Mouse (Mus musculus) lung, embryonic 16.5 days (tissue): ENCODE results near the gene Abhd17b. TPM values are rescaled to one million over a fixed set of nuclear protein-coding genes. Genes with fewer than 3 reads are reported as not detected.
A peak's percentile ranks its signal among the peaks of the same experiment; 100 is the strongest.

Experiments used
- ATAC-seq: fragments of 200-750 bp; cut with Nextera tagmentation; 2 replicates; pipeline ENCODE4 v1.8.0; 2017; ENCODE audit warnings: low read depth, mild to moderate bottlenecking, moderate library complexity
- H3K27ac ChIP-seq: fragments of 300-500 bp; sonication (generic); 2 replicates; pipeline ENCODE4 v1.5.1; 2014; ENCODE audit warnings: mild to moderate bottlenecking, control low read depth, low read length
- H3K27me3 ChIP-seq: fragments of 300-500 bp; sonication (generic); 2 replicates; pipeline ENCODE4 v1.6.1; 2014; ENCODE audit warnings: low read depth, low read length, mixed read lengths; ENCODE audit not compliant: control insufficient read depth, insufficient read depth
- H3K36me3 ChIP-seq: fragments of 300-500 bp; sonication (generic); 2 replicates; pipeline ENCODE4 v1.6.1; 2014; ENCODE audit warnings: low read length; ENCODE audit not compliant: control insufficient read depth, insufficient read depth
- H3K4me1 ChIP-seq: fragments of 300-500 bp; sonication (generic); replicated peaks from 2 replicates; pipeline ENCODE4 v1.6.1; 2014; ENCODE audit warnings: low read length, mixed read lengths; ENCODE audit not compliant: control insufficient read depth, insufficient read depth
- H3K4me2 ChIP-seq: fragments of 300-500 bp; sonication (generic); 2 replicates; pipeline ENCODE4 v1.6.1; 2014; ENCODE audit warnings: low read depth, low read length, control low read depth
- H3K4me3 ChIP-seq: fragments of 300-500 bp; sonication (generic); 2 replicates; pipeline ENCODE4 v1.5.1; 2014; ENCODE audit warnings: mild to moderate bottlenecking, low read length, control low read depth
- H3K9ac ChIP-seq: fragments of 300-500 bp; sonication (generic); 2 replicates; pipeline ENCODE4 v1.6.1; 2014; ENCODE audit warnings: low read length, control low read depth
- H3K9me3 ChIP-seq: fragments of 300-500 bp; sonication (generic); 2 replicates; pipeline ENCODE4 v1.6.1; 2016; ENCODE audit warnings: low read length; ENCODE audit not compliant: control insufficient read depth
- WGBS: fragments of 180-500 bp; shearing (Covaris S2); extraction: QIAGEN DNeasy Blood & Tissue Kit; methylation state at CpG from one replicate; pipeline ENCODE4 v1.1.7; 2014; 5-methylcytosine and 5-hydroxymethylcytosine counted together
- polyA plus RNA-seq: library from polyadenylated mRNA; unstranded; fragments of >200 nt; fragmentation: Nextera tagmentation; extraction: Ambion mirVana; gene quantifications from 2 replicates; pipeline ENCODE4 v1.2.1, GENCODE M21; 2015

Abhd17b gene
- polyA plus RNA-seq, result 29.2 and 36.1 TPM in 2 replicates

DNA sequence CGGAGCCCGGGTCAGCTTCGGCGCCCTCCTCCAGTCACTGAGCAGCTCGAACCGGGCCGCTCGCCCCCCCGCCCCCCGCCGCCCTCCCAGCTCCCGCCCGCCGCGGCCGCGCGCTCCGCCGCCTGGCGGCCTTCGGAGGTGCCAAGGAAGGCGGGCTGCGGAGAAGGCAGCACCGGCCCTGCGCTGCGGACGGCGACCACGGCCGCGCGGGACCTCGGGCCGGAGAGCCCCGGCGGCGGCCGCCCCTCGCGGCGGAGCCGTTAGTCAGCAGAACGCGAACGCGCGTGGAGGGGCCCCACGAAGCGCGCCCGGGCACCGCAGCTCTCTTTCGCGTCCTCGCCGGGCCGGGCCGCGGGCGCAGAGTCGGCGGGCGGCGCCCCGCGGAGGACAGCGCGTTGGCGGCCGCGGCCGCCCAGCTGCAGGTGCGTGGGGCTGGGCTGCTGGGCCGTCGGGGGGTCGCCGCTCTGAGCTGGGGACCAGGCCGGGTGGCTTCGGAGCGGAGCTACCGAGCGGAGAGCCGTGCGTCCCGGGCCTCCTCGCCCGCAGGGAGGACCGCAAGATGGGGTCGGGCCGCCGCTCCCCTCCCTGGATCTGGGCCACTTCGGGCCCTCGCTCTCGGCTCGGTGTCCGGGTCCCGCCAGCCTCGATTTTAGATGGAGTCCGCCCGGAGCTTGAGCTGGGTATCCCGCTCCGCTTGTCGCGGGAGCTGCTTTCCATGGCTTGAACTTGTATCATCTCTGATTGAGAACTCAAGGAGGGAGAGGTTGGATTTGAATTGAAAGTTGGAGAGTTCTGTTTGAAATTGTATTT is at the start of gene Abhd17b:
Gene Abhd17b (plus strand): TSS at position 14 of the 810 bp plus-strand sequence.
- H3K4me2 ChIP-seq, result peak within 1 kb of the TSS; percentile 84
- H3K9me3 ChIP-seq, result no peaks in the 10 kb centered on the region
- peak within 1 kb of the TSS; percentile 98 for H3K27ac ChIP-seq
- WGBS, result under 1% methylated on average over 49 of the region's 105 CpGs
- peaks cover 24% of the 10 kb centered on the region for H3K4me1 ChIP-seq
- peak; percentile 43 for ATAC-seq
- no peaks in the 10 kb centered on the region for H3K36me3 ChIP-seq
- H3K27me3 ChIP-seq, result no peaks in the 10 kb centered on the region
- H3K4me3 ChIP-seq, result peak within 1 kb of the TSS; percentile 97
- peak within 1 kb of the TSS; percentile 93 for H3K9ac ChIP-seq

- ATAC-seq, result 0 out of 2 replicates have a peak, but pooled peaks have one; percentile 23
- peak overlapping the region; percentile 6 for H3K27ac ChIP-seq
- 32% methylated on average over 3 of the region's 3 CpGs for WGBS
These were observed 49.1 kb upstream of the Abhd17b start for GRCm38 (mm10) chr19:21603836-21604235.

DNA sequence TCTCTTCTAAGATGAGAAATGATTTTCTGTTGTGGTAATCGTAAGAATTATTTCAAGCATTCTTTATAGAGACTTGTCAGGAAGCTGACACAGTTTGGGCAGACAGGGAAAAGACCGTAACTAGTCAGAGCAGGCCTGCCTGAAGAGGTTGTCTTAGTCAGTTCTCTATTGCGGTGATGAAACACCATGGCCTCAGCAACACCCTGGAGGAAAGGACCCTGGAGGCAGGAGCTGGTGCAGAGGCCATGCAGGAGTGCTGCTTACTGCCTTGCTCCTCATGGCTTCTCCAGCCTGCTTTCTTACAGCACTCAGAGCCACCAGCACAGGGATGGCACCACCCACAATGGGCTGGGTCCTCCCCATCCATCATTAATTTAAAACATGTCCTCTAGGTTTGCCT is 47.7 kb upstream of the Abhd17b start:
- H3K36me3 ChIP-seq, result no peaks in the 10 kb centered on the region
- H3K9me3 ChIP-seq, result no peaks in the 10 kb centered on the region
- no peaks in the 10 kb centered on the region for H3K27me3 ChIP-seq
- 85% methylated on average over 3 of the region's 3 CpGs for WGBS
- H3K4me2 ChIP-seq, result no peak overlapping the region
- H3K27ac ChIP-seq, result no peak overlapping the region
- no peak overlapping the region for H3K9ac ChIP-seq
- H3K4me3 ChIP-seq, result no peak overlapping the region
- peaks cover 14% of the 10 kb centered on the region for H3K4me1 ChIP-seq
- no peak for ATAC-seq

More at GRCm38 (mm10) chr19:21603836-21604235, 49.1 kb upstream of the Abhd17b start:
- Histone ChIP-seq H3K9me3 (no peaks in the 10 kb centered on the region), H3K27me3 (no peaks in the 10 kb centered on the region), H3K9ac (no peak overlapping the region), H3K4me1 (peaks cover 25% of the 10 kb centered on the region), H3K36me3 (no peaks in the 10 kb centered on the region), H3K4me3 (no peak overlapping the region), H3K4me2 (no peak overlapping the region)

DNA sequence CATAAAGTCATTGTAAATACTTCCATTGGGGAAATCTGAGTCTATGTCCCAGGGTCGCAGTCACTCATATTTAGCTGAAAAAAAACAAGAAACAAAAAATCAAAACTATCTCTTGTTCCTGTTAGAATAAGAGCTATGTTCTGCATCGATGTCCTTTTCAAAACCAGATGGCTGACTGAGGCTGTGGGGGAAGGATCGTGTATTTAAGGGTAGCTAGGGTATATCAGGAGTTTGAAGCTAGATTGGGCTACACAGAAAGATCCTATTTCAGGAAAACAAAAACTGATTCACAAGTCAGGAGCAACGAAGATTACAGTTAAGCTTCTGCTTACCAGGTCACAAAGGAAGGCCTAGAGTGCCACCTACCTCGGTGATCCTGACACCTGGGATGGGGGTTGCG is 42.7 kb upstream of the Abhd17b start:
- Histone ChIP-seq H3K4me2 (no peak overlapping the region), H3K4me3 (no peak overlapping the region)

DNA sequence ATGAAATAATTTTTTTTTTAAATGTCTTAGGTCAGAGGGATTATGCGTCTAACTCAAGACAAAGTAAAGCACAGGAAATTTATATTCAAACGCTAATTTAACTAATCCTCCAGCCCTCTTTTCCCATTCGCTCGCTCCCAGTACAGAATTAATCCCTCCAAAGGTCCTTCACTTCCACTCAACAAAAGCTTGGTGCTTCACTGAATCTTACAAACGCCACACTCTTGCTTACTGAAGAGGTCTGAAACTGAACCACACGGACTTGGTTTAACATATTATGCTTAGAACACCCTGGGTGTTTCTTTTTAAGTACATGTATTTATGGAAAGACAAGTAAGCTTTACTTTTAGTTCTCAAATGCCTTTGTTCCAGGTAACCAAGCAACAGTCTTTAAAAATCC is 41.7 kb upstream of the Abhd17b start:
- Histone ChIP-seq H3K4me3 (no peak overlapping the region), H3K27ac (no peak overlapping the region), H3K36me3 (no peaks in the 10 kb centered on the region), H3K4me2 (no peak overlapping the region), H3K27me3 (no peaks in the 10 kb centered on the region), H3K9ac (no peak overlapping the region), H3K9me3 (no peaks in the 10 kb centered on the region), H3K4me1 (no peaks in the 10 kb centered on the region)
- 58% methylated on average over 6 of the region's 6 CpGs for WGBS
- ATAC-seq, result no peak

More for the DNA sequence above, 42.7 kb upstream of the Abhd17b start:
- no peak overlapping the region for H3K9ac ChIP-seq
- no peaks in the 10 kb centered on the region for H3K4me1 ChIP-seq
- H3K27ac ChIP-seq, result no peak overlapping the region
- no peaks in the 10 kb centered on the region for H3K9me3 ChIP-seq
- 80% methylated on average over 6 of the region's 6 CpGs for WGBS
- H3K27me3 ChIP-seq, result no peaks in the 10 kb centered on the region
- ATAC-seq, result no peak
- H3K36me3 ChIP-seq, result no peaks in the 10 kb centered on the region

GRCm38 (mm10) chr19:21611725-21612575 is 41.0 kb upstream of the Abhd17b start:
- Histone ChIP-seq H3K4me2 (no peak overlapping the region), H3K4me3 (no peak overlapping the region), H3K9me3 (no peaks in the 10 kb centered on the region), H3K27ac (no peak overlapping the region), H3K9ac (no peak overlapping the region), H3K4me1 (no peaks in the 10 kb centered on the region), H3K27me3 (no peaks in the 10 kb centered on the region), H3K36me3 (no peaks in the 10 kb centered on the region)
- no peak for ATAC-seq
- WGBS, result 88% methylated on average over 9 of the region's 9 CpGs

DNA sequence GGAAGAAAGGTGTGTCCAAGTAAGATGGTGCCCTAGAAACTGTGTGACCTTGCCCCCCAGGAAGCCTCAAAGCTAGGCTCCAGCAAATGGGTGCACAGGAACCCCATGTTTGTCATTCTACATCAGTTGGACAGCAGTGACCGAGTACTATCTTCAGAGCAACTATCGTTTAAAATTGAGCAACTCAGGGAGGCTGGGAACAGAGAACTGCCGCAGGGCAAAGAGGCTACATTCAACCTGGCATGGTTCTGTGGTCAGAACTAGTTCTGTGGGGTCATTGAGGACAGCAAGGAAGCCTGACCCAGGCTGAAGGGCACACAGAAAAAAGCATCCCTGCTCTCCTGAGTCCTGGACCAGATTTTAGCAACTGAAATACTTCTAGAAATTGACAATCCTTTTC is 37.2 kb upstream of the Abhd17b start:
- 81% methylated on average over 3 of the region's 3 CpGs for whole genome bisulfite sequencing
- H3K4me2 ChIP-seq, result no peak overlapping the region

GRCm38 (mm10) chr19:21623410-21624147 is 29.4 kb upstream of the Abhd17b start:
- WGBS, result 73% methylated on average over 3 of the region's 3 CpGs
- no peaks in the 10 kb centered on the region; the same call in 1 of the 2 replicates for H3K4me1 ChIP-seq
- no peak overlapping the region for H3K4me3 ChIP-seq
- H3K27ac ChIP-seq, result no peak overlapping the region
- ATAC-seq, result no peak
- no peaks in the 10 kb centered on the region for H3K27me3 ChIP-seq
- H3K9me3 ChIP-seq, result no peaks in the 10 kb centered on the region
- no peak overlapping the region for H3K4me2 ChIP-seq
- H3K9ac ChIP-seq, result no peak overlapping the region
- no peaks in the 10 kb centered on the region for H3K36me3 ChIP-seq

More for the DNA sequence above, 37.2 kb upstream of the Abhd17b start:
- no peak for ATAC-seq
- Histone ChIP-seq H3K9ac (no peak overlapping the region), H3K4me1 (no peaks in the 10 kb centered on the region), H3K4me3 (no peak overlapping the region), H3K9me3 (no peaks in the 10 kb centered on the region), H3K36me3 (no peaks in the 10 kb centered on the region), H3K27ac (no peak overlapping the region), H3K27me3 (no peaks in the 10 kb centered on the region)
